Mouse (Mus musculus): ENCODE data around the gene Zfp950. TPM values are rescaled to one million over a fixed set of nuclear protein-coding genes. Genes with fewer than 3 reads are reported as not detected.

Gene Zfp950
- polyA plus RNA-seq, 1 experiment from 2014 or later = 42.3 TPM

- H3K4me1 ChIP-seq (ENCODE audit: insufficient read depth) = 0 out of 2 replicates have a peak, but pooled peaks cover 8% of the 10 kb centered on the region
- peak; percentile 73; the same call in 1 of the 2 replicates for ATAC-seq (ENCODE audit: insufficient read depth)
- H3K36me3 ChIP-seq (ENCODE audit: insufficient read depth) = no peaks in the 10 kb centered on the region
- H3K4me3 ChIP-seq (ENCODE audit: low read depth, low read length) = no peak overlapping the region
- no peak for TF ChIP-seq CTCF (IDR thresholded peaks at IDR 0.05; ENCODE audit: low read depth)
- H3K27ac ChIP-seq (ENCODE audit: low read depth) = 0 out of 2 replicates have a peak overlapping the region, but pooled peaks have one; percentile 13
- H3K4me2 ChIP-seq = no peak overlapping the region
- no peak overlapping the region for H3K9ac ChIP-seq
- H3K27me3 ChIP-seq (ENCODE audit: insufficient read depth, low read length) = no peaks in the 10 kb centered on the region
- peak; percentile 76 for DNase-seq
- H3K9me3 ChIP-seq (ENCODE audit: low read depth, low read length) = no peaks in the 10 kb centered on the region
- WGBS = 9% methylated on average over 3 of the region's 3 CpGs
These were observed 83.1 kb downstream of the Zfp950 start for GRCm38 (mm10) chr19:61057581-61057980.

- Histone ChIP-seq H3K27ac (ENCODE audit: low read depth) (no peak overlapping the region), H3K4me2 (no peak overlapping the region), H3K9ac (no peak overlapping the region), H3K4me3 (ENCODE audit: low read depth, low read length) (no peak overlapping the region), H3K27me3 (ENCODE audit: insufficient read depth, low read length) (no peaks in the 10 kb centered on the region), H3K9me3 (ENCODE audit: low read depth, low read length) (no peaks in the 10 kb centered on the region), H3K4me1 (ENCODE audit: insufficient read depth) (0 out of 2 replicates have a peak, but pooled peaks cover 8% of the 10 kb centered on the region), H3K36me3 (ENCODE audit: insufficient read depth) (no peaks in the 10 kb centered on the region)
- 53% methylated on average over 5 of the region's 5 CpGs for WGBS
- TF ChIP-seq CTCF (IDR thresholded peaks at IDR 0.05; ENCODE audit: low read depth) = no peak
- DNase-seq = no peak
- ATAC-seq (ENCODE audit: insufficient read depth) = no peak
These were observed 83.7 kb downstream of the Zfp950 start for GRCm38 (mm10) chr19:61056783-61057410.

GRCm38 (mm10) chr19:61052786-61053185 is 87.9 kb downstream of the Zfp950 start:
- ATAC-seq (ENCODE audit: insufficient read depth) (no peak), DNase-seq (no peak)
- Histone ChIP-seq H3K27ac (ENCODE audit: low read depth) (no peak overlapping the region), H3K4me3 (ENCODE audit: low read depth, low read length) (no peak overlapping the region), H3K4me2 (no peak overlapping the region), H3K9ac (no peak overlapping the region), H3K4me1 (ENCODE audit: insufficient read depth) (0 out of 2 replicates have a peak, but pooled peaks cover 4% of the 10 kb centered on the region), H3K27me3 (ENCODE audit: insufficient read depth, low read length) (no peaks in the 10 kb centered on the region), H3K36me3 (ENCODE audit: insufficient read depth) (no peaks in the 10 kb centered on the region), H3K9me3 (ENCODE audit: low read depth, low read length) (no peaks in the 10 kb centered on the region)
- TF ChIP-seq CTCF (IDR thresholded peaks at IDR 0.05; ENCODE audit: low read depth) = no peak

GRCm38 (mm10) chr19:61052008-61052407 is 88.6 kb downstream of the Zfp950 start:
- ATAC-seq (ENCODE audit: insufficient read depth) = no peak
- H3K4me2 ChIP-seq = no peak overlapping the region
- H3K27ac ChIP-seq (ENCODE audit: low read depth) = no peak overlapping the region
- no peaks in the 10 kb centered on the region for H3K36me3 ChIP-seq (ENCODE audit: insufficient read depth)
- no peak for DNase-seq
- no peaks in the 10 kb centered on the region for H3K27me3 ChIP-seq (ENCODE audit: insufficient read depth, low read length)
- no peak for TF ChIP-seq CTCF (IDR thresholded peaks at IDR 0.05; ENCODE audit: low read depth)
- H3K4me1 ChIP-seq (ENCODE audit: insufficient read depth) = no peaks in the 10 kb centered on the region
- H3K4me3 ChIP-seq (ENCODE audit: low read depth, low read length) = no peak overlapping the region
- no peaks in the 10 kb centered on the region for H3K9me3 ChIP-seq (ENCODE audit: low read depth, low read length)
- no peak overlapping the region for H3K9ac ChIP-seq

- DNase-seq (no peak), ATAC-seq (ENCODE audit: insufficient read depth) (no peak)
- WGBS = 95% methylated on average over 1 of the region's 1 CpGs
These were observed 89.5 kb downstream of the Zfp950 start for GRCm38 (mm10) chr19:61051151-61051550.

GRCm38 (mm10) chr19:61049413-61049812 is 91.2 kb downstream of the Zfp950 start:
- no peak for TF ChIP-seq CTCF (IDR thresholded peaks at IDR 0.05; ENCODE audit: low read depth)
- ATAC-seq (ENCODE audit: insufficient read depth) = no peak

More at GRCm38 (mm10) chr19:61051151-61051550, 89.5 kb downstream of the Zfp950 start:
- no peak for TF ChIP-seq CTCF (IDR thresholded peaks at IDR 0.05; ENCODE audit: low read depth)
- H3K9me3 ChIP-seq (ENCODE audit: low read depth, low read length) = no peaks in the 10 kb centered on the region
- no peak overlapping the region for H3K4me2 ChIP-seq
- H3K27ac ChIP-seq (ENCODE audit: low read depth) = no peak overlapping the region
- H3K36me3 ChIP-seq (ENCODE audit: insufficient read depth) = no peaks in the 10 kb centered on the region
- no peaks in the 10 kb centered on the region for H3K4me1 ChIP-seq (ENCODE audit: insufficient read depth)
- H3K9ac ChIP-seq = no peak overlapping the region
- no peaks in the 10 kb centered on the region for H3K27me3 ChIP-seq (ENCODE audit: insufficient read depth, low read length)
- H3K4me3 ChIP-seq (ENCODE audit: low read depth, low read length) = no peak overlapping the region

GRCm38 (mm10) chr19:61048646-61049045 is 92.0 kb downstream of the Zfp950 start:
- no peak overlapping the region for H3K4me3 ChIP-seq (ENCODE audit: low read depth, low read length)
- TF ChIP-seq CTCF (IDR thresholded peaks at IDR 0.05; ENCODE audit: low read depth) = no peak
- no peak for ATAC-seq (ENCODE audit: insufficient read depth)
- DNase-seq = no peak
- H3K9me3 ChIP-seq (ENCODE audit: low read depth, low read length) = no peaks in the 10 kb centered on the region
- 84% methylated on average over 2 of the region's 2 CpGs for WGBS
- no peak overlapping the region for H3K4me2 ChIP-seq
- H3K36me3 ChIP-seq (ENCODE audit: insufficient read depth) = no peaks in the 10 kb centered on the region
- no peaks in the 10 kb centered on the region for H3K4me1 ChIP-seq (ENCODE audit: insufficient read depth)
- H3K27ac ChIP-seq (ENCODE audit: low read depth) = no peak overlapping the region
- no peak overlapping the region for H3K9ac ChIP-seq
- no peaks in the 10 kb centered on the region for H3K27me3 ChIP-seq (ENCODE audit: insufficient read depth, low read length)

More at GRCm38 (mm10) chr19:61049413-61049812, 91.2 kb downstream of the Zfp950 start:
- 66% methylated on average over 1 of the region's 1 CpGs for WGBS
- Histone ChIP-seq H3K27ac (ENCODE audit: low read depth) (no peak overlapping the region), H3K9ac (no peak overlapping the region), H3K36me3 (ENCODE audit: insufficient read depth) (no peaks in the 10 kb centered on the region), H3K9me3 (ENCODE audit: low read depth, low read length) (no peaks in the 10 kb centered on the region), H3K4me2 (no peak overlapping the region), H3K27me3 (ENCODE audit: insufficient read depth, low read length) (no peaks in the 10 kb centered on the region), H3K4me1 (ENCODE audit: insufficient read depth) (no peaks in the 10 kb centered on the region), H3K4me3 (ENCODE audit: low read depth, low read length) (no peak overlapping the region)
- DNase-seq = no peak

Measured in lung, embryonic 14.5 days (tissue).